In the genomic region with DNA sequence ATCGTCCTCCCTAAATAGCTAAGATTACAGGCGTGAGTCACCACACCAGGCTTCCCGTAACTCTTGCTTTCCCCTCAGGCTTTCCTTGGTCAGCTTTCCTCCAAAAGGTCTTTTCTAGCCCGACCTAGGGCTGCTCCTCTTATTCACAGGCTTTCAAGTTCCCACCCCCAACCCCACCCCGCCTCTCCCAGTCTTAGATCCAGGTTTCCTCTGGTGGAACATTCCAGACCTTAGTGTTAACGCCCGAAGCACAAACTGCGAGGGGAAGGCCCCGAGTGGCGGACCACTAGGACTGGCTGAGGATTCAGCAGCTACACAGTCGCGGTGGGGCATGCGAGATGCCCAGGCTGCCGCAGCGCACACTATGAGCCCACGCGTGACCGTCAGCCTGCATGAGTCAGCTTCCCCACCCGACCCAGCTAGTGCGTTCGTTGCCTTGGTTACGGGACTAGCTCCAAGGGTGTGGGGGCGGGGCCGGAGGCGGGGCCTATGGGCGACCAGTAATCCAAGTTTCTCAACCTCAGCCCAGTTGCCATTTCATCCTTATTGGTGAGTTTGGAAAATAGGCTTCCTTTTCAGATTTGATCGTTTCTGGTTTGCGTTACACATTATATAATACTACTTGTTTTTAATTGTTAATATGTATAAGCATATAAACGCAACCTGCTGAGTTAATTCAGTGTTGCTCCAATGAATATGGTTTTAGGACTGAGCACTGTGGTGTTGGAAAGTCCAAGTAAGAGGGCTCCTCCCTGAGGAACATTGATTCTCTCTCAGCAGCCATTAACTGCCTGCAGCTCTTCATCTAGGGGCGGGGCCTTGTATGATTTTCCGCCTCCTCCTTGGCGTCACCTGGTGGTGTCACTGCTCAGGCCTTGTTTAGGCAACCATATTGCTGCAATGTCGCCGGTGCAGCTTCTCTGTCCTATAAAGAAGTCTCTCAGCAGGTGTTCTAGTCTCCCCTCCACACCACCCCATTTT, we compare ENCODE assay signal across 7 mouse cellular contexts. TPM values are rescaled to one million over a fixed set of nuclear protein-coding genes. Genes with fewer than 3 reads are reported as not detected.
DNase-seq lines count a peak whose midpoint lies in the region; ATAC-seq lines count a peak whose summit lies in the region.

No protein-coding gene starts in this region.

- H3K9ac ChIP-seq in intestine, embryonic 15.5 days, result peak overlapping the region; percentile 45

- peak overlapping the region; percentile 88 for H3K27ac ChIP-seq in intestine, embryonic 15.5 days
- H3K27ac ChIP-seq in midbrain, embryonic 10.5 days (replicated peaks), result peak overlapping the region; percentile 89

- no peaks in the 10 kb centered on the region for H3K9me3 ChIP-seq in intestine, embryonic 15.5 days
- no peaks in the 10 kb centered on the region for H3K9me3 ChIP-seq in midbrain, embryonic 10.5 days (replicated peaks)

- no peaks in the 10 kb centered on the region for H3K27me3 ChIP-seq in intestine, embryonic 15.5 days (replicated peaks)
- no peaks in the 10 kb centered on the region for H3K27me3 ChIP-seq in midbrain, embryonic 10.5 days (ENCODE audit: low read depth, poor library complexity, severe bottlenecking)

- 2% methylated on average over 34 of the region's 34 CpGs for WGBS in intestine, embryonic 15.5 days
- WGBS in midbrain, embryonic 10.5 days, result 2% methylated on average over 34 of the region's 34 CpGs

- intact Hi-C loops in gastrocnemius, postnatal 14 days (cut with DNase I; ENCODE audit: low total_unique reads), result no loop called here
- intact Hi-C loops in left cerebral cortex, postnatal 25 days (cut with DNase I), result loop anchor here (2.0 kb wide), 2 partner anchors 37 to 65 kb away; partner anchors contain the start of genes Eno2 and Grcc10

- peak overlapping the region; percentile 41 for H3K4me3 ChIP-seq in intestine, embryonic 15.5 days (replicated peaks)
- peak overlapping the region; percentile 60 for H3K4me3 ChIP-seq in midbrain, embryonic 10.5 days

- ATAC-seq in intestine, embryonic 15.5 days, result peak; percentile 85

- peak; percentile 98 to 99 for DNase-seq in adrenal gland, adult (ENCODE audit: inconsistent age in 2 of 2, low spot score in 1 of 2)
- DNase-seq in embryo, embryonic 10.5 days (ENCODE audit: low spot score), result peak; percentile 97
- peak; percentile 96 for DNase-seq in gastrocnemius, postnatal 14 days
- peak; percentile 94 to 98 for DNase-seq in left cerebral cortex, postnatal 25 days (ENCODE audit: low spot score in 2 of 2)
- DNase-seq in midbrain, embryonic 10.5 days (ENCODE audit: low spot score), result peak; percentile 92
- peak; percentile 95 for DNase-seq in right cerebral cortex, postnatal 4 days

- peaks cover 15% of the 10 kb centered on the region for H3K4me1 ChIP-seq in intestine, embryonic 15.5 days (replicated peaks)
- peaks cover 47% of the 10 kb centered on the region for H3K4me1 ChIP-seq in midbrain, embryonic 10.5 days

- no peaks in the 10 kb centered on the region for H3K36me3 ChIP-seq in intestine, embryonic 15.5 days
- H3K36me3 ChIP-seq in midbrain, embryonic 10.5 days, result peaks cover 10% of the 10 kb centered on the region

- H3K4me2 ChIP-seq in intestine, embryonic 15.5 days (replicated peaks), result peak overlapping the region; percentile 64

RNA-seq across cellular contexts. Expression of gene Spsb2, which starts 2.8 kb away (rescaled TPM):
- 1 to 10 TPM; 3.7 to 4.8 TPM for total RNA-seq in gastrocnemius, postnatal 14 days (2021)
- polyA plus RNA-seq in intestine, embryonic 15.5 days (2015; fragmentation: Nextera tagmentation; extraction: Ambion mirVana), result 16.1 and 16.3 TPM in 2 replicates
- total RNA-seq in left cerebral cortex, postnatal 25 days (2021), result 1 to 10 TPM; 4.4 to 5.2 TPM
- polyA plus RNA-seq in midbrain, embryonic 10.5 days (2016; fragmentation: Nextera tagmentation; extraction: Ambion mirVana), result 8.8 and 10.0 TPM in 2 replicates

RNA-seq across cellular contexts. Expression of gene Tpi1, which starts 8.5 kb away (rescaled TPM):
- 1,000 to 10,000 TPM; 2,868 to 2,952 TPM for total RNA-seq in gastrocnemius, postnatal 14 days (2021)
- polyA plus RNA-seq in intestine, embryonic 15.5 days (2015; fragmentation: Nextera tagmentation; extraction: Ambion mirVana), result 1,094 and 1,127 TPM in 2 replicates
- total RNA-seq in left cerebral cortex, postnatal 25 days (2021), result 100 to 1,000 TPM; 739 to 808 TPM
- polyA plus RNA-seq in midbrain, embryonic 10.5 days (2016; fragmentation: Nextera tagmentation; extraction: Ambion mirVana), result 786 and 953 TPM in 2 replicates

RNA-seq across cellular contexts. Expression of gene Usp5, which starts 23.7 kb away (rescaled TPM):
- 10 to 100 TPM; 55.3 to 61.9 TPM for total RNA-seq in gastrocnemius, postnatal 14 days (2021)
- 116 and 118 TPM in 2 replicates for polyA plus RNA-seq in intestine, embryonic 15.5 days (2015; fragmentation: Nextera tagmentation; extraction: Ambion mirVana)
- total RNA-seq in left cerebral cortex, postnatal 25 days (2021), result 100 to 1,000 TPM; 176 to 177 TPM
- 212 and 228 TPM in 2 replicates for polyA plus RNA-seq in midbrain, embryonic 10.5 days (2016; fragmentation: Nextera tagmentation; extraction: Ambion mirVana)

RNA-seq across cellular contexts. Expression of gene Cdca3, which starts 23.7 kb away (rescaled TPM):
- 1 to 10 TPM; 4.6 to 5.0 TPM for total RNA-seq in gastrocnemius, postnatal 14 days (2021)
- 166 and 177 TPM in 2 replicates for polyA plus RNA-seq in intestine, embryonic 15.5 days (2015; fragmentation: Nextera tagmentation; extraction: Ambion mirVana)
- 1 to 10 TPM in 1 of 2 experiments, under 1 TPM in 1; 0.50 to 1.1 TPM for total RNA-seq in left cerebral cortex, postnatal 25 days (2021)
- 258 and 273 TPM in 2 replicates for polyA plus RNA-seq in midbrain, embryonic 10.5 days (2016; fragmentation: Nextera tagmentation; extraction: Ambion mirVana)

RNA-seq across cellular contexts. Expression of gene Lrrc23, which starts 26.1 kb away (rescaled TPM):
- not detected for total RNA-seq in gastrocnemius, postnatal 14 days (2021)
- polyA plus RNA-seq in intestine, embryonic 15.5 days (2015; fragmentation: Nextera tagmentation; extraction: Ambion mirVana), result 0.11 and 0.13 TPM in 2 replicates
- 1 to 10 TPM; 1.5 to 1.9 TPM for total RNA-seq in left cerebral cortex, postnatal 25 days (2021)
- polyA plus RNA-seq in midbrain, embryonic 10.5 days (2016; fragmentation: Nextera tagmentation; extraction: Ambion mirVana), result 1.3 and 1.4 TPM in 2 replicates

Comparison
In these comparisons a context has a peak if more than half of its experiments do, and no peak if none do; other contexts are left out.
1. Peak in every context shown above with its lines: DNase-seq, ATAC-seq, H3K4me3 ChIP-seq and H3K27ac ChIP-seq.